ENCODE assay signal across 29 mouse cellular contexts in the genomic region with DNA sequence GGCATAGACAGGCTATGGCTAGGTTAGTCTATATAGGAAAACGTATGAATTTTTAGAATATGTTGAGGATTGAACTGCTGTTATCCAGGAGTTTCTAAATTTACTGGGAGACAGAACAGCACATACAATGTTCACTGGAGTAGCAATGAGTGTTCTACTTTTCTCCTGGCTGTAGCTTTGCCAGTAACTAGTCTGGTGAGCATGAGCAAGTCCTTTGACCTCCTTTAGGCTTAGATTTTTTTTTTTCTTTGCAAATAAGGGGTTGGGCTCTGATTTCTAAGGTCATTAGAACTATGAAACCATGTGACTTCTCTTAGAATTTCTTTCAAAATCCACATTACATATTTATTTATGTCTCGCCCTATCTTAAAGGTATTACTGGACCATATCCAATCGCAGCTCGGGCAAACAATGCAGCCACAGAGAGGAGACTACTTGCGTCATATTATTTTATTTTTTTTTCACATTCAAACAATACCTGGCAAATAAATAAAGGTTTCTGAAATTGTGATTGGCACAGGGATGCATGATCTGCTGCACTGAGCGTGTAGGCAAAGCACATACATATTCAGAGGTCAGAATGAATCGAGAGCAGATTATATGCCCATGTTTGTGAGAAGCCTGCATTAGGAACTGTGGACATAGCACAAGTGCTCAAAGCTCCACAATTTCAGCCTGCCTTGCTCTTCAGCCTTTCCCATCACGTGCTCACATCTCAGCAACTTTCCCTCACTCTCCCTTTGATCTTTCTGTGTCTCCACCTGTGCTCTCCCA. TPM values are rescaled to one million over a fixed set of nuclear protein-coding genes. Genes with fewer than 3 reads are reported as not detected.
DNase-seq lines count a peak whose midpoint lies in the region; ATAC-seq and TF ChIP-seq lines count a peak whose summit lies in the region.
"Had no signal": no experiment of that assay in that cellular context is flagged by ENCODE, and none has a peak within 500 bp of the region (broad histone marks: within the 10 kb centered on the region; RNA-seq: fewer than 3 reads in every experiment).

No protein-coding gene starts in this region.

- H3K79me2 ChIP-seq in liver, adult 2 months (ENCODE audit: control insufficient read depth, insufficient read depth, low read length): no peaks in the 10 kb centered on the region

- TF ChIP-seq EP300 in liver, postnatal 0 days (IDR thresholded peaks at IDR 0.05; ENCODE audit: low read depth): no peak

- H3K9me3 ChIP-seq in liver, postnatal 0 days (ENCODE audit: low read length): no peaks in the 10 kb centered on the region
- H3K9me3 ChIP-seq in intestine, embryonic 16.5 days (ENCODE audit: control insufficient read depth, low read length): no peaks in the 10 kb centered on the region
- no peaks in the 10 kb centered on the region for H3K9me3 ChIP-seq in stomach, embryonic 16.5 days (replicated peaks; ENCODE audit: control insufficient read depth, low read length)
- H3K9me3 ChIP-seq: embryonic facial prominence, embryonic 12.5 days; embryonic facial prominence, embryonic 15.5 days; G1E; heart, embryonic 10.5 days; heart, embryonic 13.5 days had no signal

- no peaks in the 10 kb centered on the region for H3K27me3 ChIP-seq in liver, adult 2 months (ENCODE audit: control insufficient read depth, insufficient read depth, low read length)
- H3K27me3 ChIP-seq in liver, postnatal 0 days (ENCODE audit: insufficient read depth, low read length): no peaks in the 10 kb centered on the region
- H3K27me3 ChIP-seq in intestine, embryonic 16.5 days (replicated peaks; ENCODE audit: control insufficient read depth, insufficient read depth, low read length): no peaks in the 10 kb centered on the region
- no peaks in the 10 kb centered on the region for H3K27me3 ChIP-seq in stomach, embryonic 16.5 days (ENCODE audit: control insufficient read depth, insufficient read depth, low read length)
- H3K27me3 ChIP-seq: CH12.LX; embryonic facial prominence, embryonic 12.5 days; embryonic facial prominence, embryonic 15.5 days; heart, embryonic 13.5 days; Patski had no signal

- no peak overlapping the region for H3K9ac ChIP-seq in liver, adult 2 months (ENCODE audit: low read depth, low read length)
- H3K9ac ChIP-seq in liver, postnatal 0 days (replicated peaks): no peak overlapping the region
- H3K9ac ChIP-seq in intestine, embryonic 16.5 days (ENCODE audit: low read depth, low read length): no peak overlapping the region
- H3K9ac ChIP-seq in stomach, embryonic 16.5 days (ENCODE audit: low read length): no peak overlapping the region
- H3K9ac ChIP-seq: embryonic facial prominence, embryonic 12.5 days; embryonic facial prominence, embryonic 15.5 days; forebrain, postnatal 0 days; heart, embryonic 13.5 days; hindbrain, embryonic 14.5 days had no signal

- no peaks in the 10 kb centered on the region for H3K4me1 ChIP-seq in liver, adult 2 months (ENCODE audit: control insufficient read depth, insufficient read depth, low read length)
- no peaks in the 10 kb centered on the region for H3K4me1 ChIP-seq in liver, postnatal 0 days (ENCODE audit: insufficient read depth)
- H3K4me1 ChIP-seq in intestine, embryonic 16.5 days (ENCODE audit: control insufficient read depth, insufficient read depth, low read length): 0 out of 2 replicates have a peak, but pooled peaks cover 7% of the 10 kb centered on the region
- no peaks in the 10 kb centered on the region for H3K4me1 ChIP-seq in stomach, embryonic 16.5 days (ENCODE audit: control insufficient read depth, insufficient read depth, low read length)
- H3K4me1 ChIP-seq: embryonic facial prominence, embryonic 12.5 days; embryonic facial prominence, embryonic 15.5 days had no signal

- no peak overlapping the region for H3K27ac ChIP-seq in liver, adult 2 months (replicated peaks; ENCODE audit: insufficient read depth, low read depth, low read length)
- no peak overlapping the region for H3K27ac ChIP-seq in liver, postnatal 0 days (ENCODE audit: low read depth)
- H3K27ac ChIP-seq in intestine, embryonic 16.5 days (ENCODE audit: low read length): no peak overlapping the region
- H3K27ac ChIP-seq in stomach, embryonic 16.5 days (ENCODE audit: low read length): peak overlapping the region; percentile 55
- H3K27ac ChIP-seq: embryonic facial prominence, embryonic 12.5 days; embryonic facial prominence, embryonic 15.5 days; gastrocnemius, adult 2 months; heart, embryonic 10.5 days; heart, embryonic 13.5 days; hindbrain, embryonic 14.5 days; hindbrain, postnatal 0 days had no signal

- no peaks in the 10 kb centered on the region for H3K36me3 ChIP-seq in liver, adult 2 months (ENCODE audit: control insufficient read depth, insufficient read depth, low read length)
- no peaks in the 10 kb centered on the region for H3K36me3 ChIP-seq in liver, postnatal 0 days (replicated peaks; ENCODE audit: insufficient read depth, low read length)
- H3K36me3 ChIP-seq in intestine, embryonic 16.5 days (ENCODE audit: control insufficient read depth, insufficient read depth, low read length): no peaks in the 10 kb centered on the region
- no peaks in the 10 kb centered on the region for H3K36me3 ChIP-seq in stomach, embryonic 16.5 days (ENCODE audit: control insufficient read depth, insufficient read depth, low read length)
- H3K36me3 ChIP-seq: embryonic facial prominence, embryonic 12.5 days; embryonic facial prominence, embryonic 15.5 days; G1E; heart, embryonic 10.5 days; heart, embryonic 13.5 days had no signal

- TF ChIP-seq CTCF in liver, adult 2 months (IDR thresholded peaks at IDR 0.05; ENCODE audit: low read depth, low read length): no peak
- TF ChIP-seq CTCF in liver, postnatal 0 days (IDR thresholded peaks at IDR 0.05; ENCODE audit: low read depth): no peak

- 75% methylated on average over 8 of the region's 8 CpGs for whole genome bisulfite sequencing in liver, adult 2 months
- WGBS in liver, postnatal 0 days (ENCODE audit: insufficient replicate concordance): 82% methylated on average over 8 of the region's 8 CpGs
- WGBS in intestine, embryonic 16.5 days: 81% methylated on average over 8 of the region's 8 CpGs
- 71% methylated on average over 8 of the region's 8 CpGs for WGBS in stomach, embryonic 16.5 days

- DNase-seq in liver, adult 2 months (ENCODE audit: extremely low read depth, low read depth, low spot score): peak; percentile 28
- DNase-seq in liver, postnatal 0 days: no peak
- peak; percentile 63 for DNase-seq in adipocyte (ENCODE audit: low spot score)
- no peak for DNase-seq in kidney, postnatal 25 days
- no peak for DNase-seq in cerebellum, adult 8-10 months
- DNase-seq: adrenal gland, adult 2 months; adrenal gland, postnatal 14 days; B cell, adult 2 months; cerebellum, adult 18-20 months; cerebellum, adult 9-11 months; cerebellum, postnatal 25 days; forebrain, postnatal 0 days; gastrocnemius, adult 2 months; gastrocnemius, postnatal 25 days; heart, adult 18-20 months; heart, postnatal 14 days; heart, postnatal 4 days had no signal

- no peak overlapping the region for H3K4me3 ChIP-seq in liver, adult 2 months (ENCODE audit: insufficient read depth, low read depth, low read length)
- no peak overlapping the region for H3K4me3 ChIP-seq in liver, postnatal 0 days (ENCODE audit: low read depth, low read length)
- H3K4me3 ChIP-seq in intestine, embryonic 16.5 days (ENCODE audit: low read length): no peak overlapping the region
- H3K4me3 ChIP-seq in stomach, embryonic 16.5 days (replicated peaks; ENCODE audit: low read length): no peak overlapping the region
- H3K4me3 ChIP-seq: embryonic facial prominence, embryonic 12.5 days; embryonic facial prominence, embryonic 15.5 days; gastrocnemius, adult 2 months; heart, embryonic 10.5 days; heart, embryonic 13.5 days had no signal

- no peak for TF ChIP-seq POLR2A in liver, adult 2 months (IDR thresholded peaks at IDR 0.05; ENCODE audit: extremely low read depth, insufficient read depth, low read length)

- H3K4me2 ChIP-seq in liver, postnatal 0 days (ENCODE audit: low read depth, low read length): no peak overlapping the region
- H3K4me2 ChIP-seq in intestine, embryonic 16.5 days (ENCODE audit: low read depth, low read length): no peak overlapping the region
- no peak overlapping the region for H3K4me2 ChIP-seq in stomach, embryonic 16.5 days (ENCODE audit: low read depth, low read length)
- H3K4me2 ChIP-seq: embryonic facial prominence, embryonic 12.5 days; embryonic facial prominence, embryonic 15.5 days; heart, embryonic 13.5 days; hindbrain, embryonic 14.5 days had no signal

- ATAC-seq in liver, postnatal 0 days: no peak
- peak; percentile 24; the same call in 1 of the 2 replicates for ATAC-seq in intestine, embryonic 16.5 days
- peak; percentile 76; the same call in 1 of the 2 replicates for ATAC-seq in stomach, embryonic 16.5 days (ENCODE audit: insufficient read depth, low FRiP score)
- ATAC-seq: forebrain, embryonic 14.5 days; forebrain, postnatal 0 days; hindbrain, postnatal 0 days; Patski had no signal

RNA-seq across cellular contexts. Expression of gene Itprid2, which starts 26.7 kb away (rescaled TPM):
- total RNA-seq in liver, adult 2 months (2014; rRNA removed): 21.4 and 22.8 TPM in 2 replicates
- 5.9 and 7.8 TPM in 2 replicates for polyA plus RNA-seq in liver, adult 2 months (2012; rRNA removed)
- polyA plus RNA-seq in liver, postnatal 0 days (2015; fragmentation: Nextera tagmentation; extraction: Ambion mirVana): 3.5 and 3.7 TPM in 2 replicates
- 15.5 and 17.6 TPM in 2 replicates for polyA plus RNA-seq in intestine, embryonic 16.5 days (2015; fragmentation: Nextera tagmentation; extraction: Ambion mirVana)
- polyA plus RNA-seq in stomach, embryonic 16.5 days (2015; fragmentation: Nextera tagmentation; extraction: Ambion mirVana): 19.7 and 20.7 TPM in 2 replicates

Comparison
In these comparisons a context has a peak if more than half of its experiments do, and no peak if none do; other contexts are left out.
1. DNase-seq: peak in liver, adult 2 months (single experiment) and adipocyte (single experiment); none in liver, postnatal 0 days (single experiment), kidney, postnatal 25 days (0 of 2) and cerebellum, adult 8-10 months (single experiment).